Mouse (Mus musculus) monocyte, adult 59 days (primary cell): ENCODE results near the gene Cyp20a1. TPM values are rescaled to one million over a fixed set of nuclear protein-coding genes. Genes with fewer than 3 reads are reported as not detected.

Experiments used
- total RNA-seq, 2 experiments: library from RNA; stranded (reverse); gene quantifications; one replicate each; pipeline ENCODE4 v1.2.4; 2023

Cyp20a1 gene
- 10 to 100 TPM; 12.7 to 14.6 TPM for total RNA-seq

DNA sequence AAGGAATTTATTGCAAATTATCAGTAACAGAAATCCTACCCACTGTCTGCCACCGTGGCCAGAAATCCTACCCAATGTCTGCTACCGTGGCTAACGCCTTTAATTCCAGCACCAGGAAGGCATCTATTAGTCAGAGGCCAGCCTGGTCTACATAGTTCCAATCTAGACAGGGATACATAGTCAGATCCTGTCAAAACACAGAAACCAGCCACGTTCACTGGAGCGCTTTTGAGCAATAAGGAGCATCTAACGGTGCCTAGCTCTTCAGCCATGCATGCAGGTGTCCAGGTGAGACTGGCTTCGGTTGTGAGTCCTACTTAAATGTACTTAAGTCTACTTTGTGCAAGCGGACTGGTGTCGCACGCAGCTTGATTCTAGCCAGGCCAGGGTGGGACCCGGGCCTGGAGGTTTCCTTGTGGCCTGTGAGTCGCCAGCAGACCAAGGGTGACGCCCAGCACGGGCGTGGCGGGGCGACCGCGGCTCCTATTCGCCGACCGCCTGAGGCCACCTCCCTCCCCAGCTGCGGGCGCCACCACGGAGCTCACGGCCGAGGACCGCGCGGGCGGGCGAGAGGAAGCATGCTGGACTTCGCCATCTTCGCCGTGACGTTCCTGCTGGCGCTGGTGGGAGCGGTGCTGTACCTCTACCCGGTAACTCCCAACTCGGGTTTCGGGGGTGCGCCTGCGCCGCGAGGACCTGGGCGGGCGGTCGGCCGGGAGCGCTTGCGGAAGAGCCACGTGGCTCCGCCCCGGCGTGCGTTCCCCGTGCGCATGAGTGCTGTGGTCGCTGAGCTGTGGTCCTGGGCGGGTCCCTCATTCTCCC is at the start of gene Cyp20a1:
Gene Cyp20a1, plus strand, starts transcription at position 516 of the 822 bp plus-strand sequence.

DNA sequence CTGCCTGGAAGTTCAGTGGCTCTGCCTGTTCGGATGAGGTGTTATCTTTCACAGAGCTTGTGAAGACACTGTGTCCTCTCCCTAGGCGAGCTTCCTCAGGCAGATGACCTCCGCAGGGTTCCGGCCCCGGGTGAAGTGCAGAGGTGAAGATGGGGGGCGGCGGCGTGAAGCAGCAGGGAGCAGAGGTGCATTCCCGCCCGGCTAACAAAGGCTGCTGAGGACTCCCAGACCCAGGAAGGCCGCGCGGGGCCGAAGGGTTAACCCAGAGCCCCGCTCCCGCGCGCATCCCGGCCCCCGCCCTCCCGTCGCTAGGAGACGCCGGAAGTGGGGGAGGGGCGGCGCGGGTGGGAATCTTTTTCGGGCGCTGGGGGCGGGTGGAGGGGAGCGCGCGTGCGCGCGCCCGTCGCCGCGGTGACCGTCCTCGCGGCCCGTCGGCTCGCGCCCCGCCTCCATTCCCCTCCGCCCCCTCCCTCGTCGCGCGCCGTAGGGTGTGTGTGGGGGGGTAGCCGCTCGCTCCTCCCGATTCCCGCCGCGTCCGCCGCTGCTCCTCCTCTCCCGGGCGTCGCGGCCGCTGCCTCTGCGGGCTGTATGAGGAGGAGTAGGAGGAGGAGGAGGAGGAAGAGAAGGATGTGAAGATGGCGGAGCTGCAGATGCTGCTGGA is 66.2 kb downstream of the Cyp20a1 start, which contains the start of gene Abi2:
Gene Abi2, plus strand, starts transcription at position 452 of the 661 bp plus-strand sequence.

Other genes with a start within 250 kb of the Cyp20a1 start
- gene Carf, start 245.1 kb upstream of the Cyp20a1 start, total RNA-seq, result 1 to 10 TPM; 7.4 to 10.0 TPM
- 1 to 10 TPM; 8.5 to 8.6 TPM for gene Wdr12, start 244.7 kb upstream of the Cyp20a1 start, total RNA-seq
- gene Nbeal1, start 162.7 kb upstream of the Cyp20a1 start, total RNA-seq, result 10 to 100 TPM; 26.7 to 31.7 TPM
- 10 to 100 TPM; 13.9 to 21.1 TPM for gene Abi2, start 66.3 kb downstream of the Cyp20a1 start, total RNA-seq
- gene Raph1, start 223.8 kb downstream of the Cyp20a1 start, total RNA-seq, result 10 to 100 TPM; 43.8 to 45.2 TPM